Mouse (Mus musculus) neural tube, embryonic 11.5 days (tissue): ENCODE measurements at regions not wholly inside any gene's neighbourhood (a gene's known extent, or its start where the extent isn't known, plus 50 kb on each side); places are given as distances from the start of the nearest gene placed in this dataset.

Source experiments
- ATAC-seq: fragments of 200-750 bp; cut with Nextera tagmentation; 2 replicates; pipeline ENCODE4 v1.8.0; 2017; ENCODE audit warnings: moderate number of reproducible peaks, mild to moderate bottlenecking, moderate TSS enrichment, moderate library complexity; ENCODE audit not compliant: insufficient read depth, low FRiP score, low TSS enrichment
- DNase-seq: peaks from one replicate; pipeline ENCODE4 v3.0.0-alpha.2; 2015; ENCODE audit warnings: low spot score
- H3K27ac ChIP-seq: fragments of 300-500 bp; sonication (generic); 2 replicates; pipeline ENCODE4 v1.5.1; 2014; ENCODE audit warnings: low read depth, mild to moderate bottlenecking, low read length
- H3K27me3 ChIP-seq: fragments of 300-500 bp; sonication (generic); 2 replicates; pipeline ENCODE4 v1.6.1; 2014; ENCODE audit warnings: mild to moderate bottlenecking, low read length, mixed read lengths; ENCODE audit not compliant: control insufficient read depth, insufficient read depth
- H3K36me3 ChIP-seq: fragments of 300-500 bp; sonication (generic); 2 replicates; pipeline ENCODE4 v1.6.1; 2014; ENCODE audit warnings: mild to moderate bottlenecking, low read length, moderate library complexity, mixed read lengths; ENCODE audit not compliant: control insufficient read depth, insufficient read depth
- H3K4me1 ChIP-seq: fragments of 300-500 bp; sonication (generic); 2 replicates; pipeline ENCODE4 v1.6.1; 2014; ENCODE audit warnings: low read length, mixed read lengths; ENCODE audit not compliant: control insufficient read depth, insufficient read depth
- H3K4me2 ChIP-seq: fragments of 300-500 bp; sonication (generic); 2 replicates; pipeline ENCODE4 v1.6.1; 2014; ENCODE audit warnings: low read depth, mild to moderate bottlenecking, moderate library complexity
- H3K4me3 ChIP-seq: fragments of 300-500 bp; sonication (generic); 2 replicates; pipeline ENCODE4 v1.5.1; 2014; ENCODE audit warnings: low read depth, low read length
- H3K9ac ChIP-seq: fragments of 300-500 bp; sonication (generic); 2 replicates; pipeline ENCODE4 v1.6.1; 2014; ENCODE audit warnings: mild to moderate bottlenecking, low read length
- H3K9me3 ChIP-seq: fragments of 300-500 bp; sonication (generic); 2 replicates; pipeline ENCODE4 v1.6.1; 2016; ENCODE audit warnings: low read length; ENCODE audit not compliant: control insufficient read depth
- WGBS: fragments of 180-500 bp; shearing (Covaris S2); extraction: QIAGEN DNeasy Blood & Tissue Kit; methylation state at CpG from one replicate; pipeline ENCODE4 v1.1.7; 2014; 5-methylcytosine and 5-hydroxymethylcytosine counted together

- H3K9me3 ChIP-seq: no peaks in the 10 kb centered on the region
- H3K27me3 ChIP-seq: no peaks in the 10 kb centered on the region
- H3K4me1 ChIP-seq: no peaks in the 10 kb centered on the region
- no peaks in the 10 kb centered on the region for H3K36me3 ChIP-seq
- no peak for DNase-seq
- no peak overlapping the region for H3K27ac ChIP-seq
- 86% methylated on average over 4 of the region's 4 CpGs for WGBS
- no peak for ATAC-seq
- no peak overlapping the region for H3K4me2 ChIP-seq
- no peak overlapping the region for H3K4me3 ChIP-seq
- no peak overlapping the region for H3K9ac ChIP-seq
Observed at GRCm38 (mm10) chr1:121250686-121251085, 81.7 kb downstream of the Insig2 start.

- ATAC-seq: no peak
- Histone ChIP-seq H3K9me3 (no peaks in the 10 kb centered on the region), H3K27me3 (no peaks in the 10 kb centered on the region), H3K4me2 (no peak overlapping the region), H3K4me3 (no peak overlapping the region), H3K27ac (no peak overlapping the region), H3K9ac (no peak overlapping the region), H3K36me3 (no peaks in the 10 kb centered on the region), H3K4me1 (no peaks in the 10 kb centered on the region)
- WGBS: 90% methylated on average over 7 of the region's 7 CpGs
- DNase-seq: no peak
Observed at GRCm38 (mm10) chr1:121252056-121252455, 80.3 kb downstream of the Insig2 start.

GRCm38 (mm10) chr1:121254196-121254595 is 78.2 kb downstream of the Insig2 start:
- H3K27ac ChIP-seq: no peak overlapping the region
- H3K36me3 ChIP-seq: no peaks in the 10 kb centered on the region
- DNase-seq (no peak), ATAC-seq (no peak)
- H3K27me3 ChIP-seq: no peaks in the 10 kb centered on the region
- 78% methylated on average over 9 of the region's 9 CpGs for WGBS
- H3K4me1 ChIP-seq: no peaks in the 10 kb centered on the region
- no peak overlapping the region for H3K4me2 ChIP-seq
- H3K4me3 ChIP-seq: no peak overlapping the region
- H3K9me3 ChIP-seq: no peaks in the 10 kb centered on the region
- H3K9ac ChIP-seq: no peak overlapping the region
